Mouse (Mus musculus): ENCODE results near the gene Ppp2r3a. TPM values are rescaled to one million over a fixed set of nuclear protein-coding genes. Genes with fewer than 3 reads are reported as not detected.

Ppp2r3a gene
- polyA plus RNA-seq, 1 experiment: 35.4 TPM

GRCm38 (mm10) chr9:101097542-101097941 is 154.1 kb downstream of the Ppp2r3a start:
- no peak for TF ChIP-seq POLR2A (IDR thresholded peaks at IDR 0.05; ENCODE audit: borderline replicate concordance, extremely low read depth, insufficient read depth, insufficient read length, poor library complexity, severe bottlenecking)
- TF ChIP-seq CTCF (IDR thresholded peaks at IDR 0.05; ENCODE audit: borderline replicate concordance, extremely low read depth, insufficient read depth, insufficient read length): no peak
- no peak for DNase-seq (ENCODE audit: low read depth)

- TF ChIP-seq CTCF (IDR thresholded peaks at IDR 0.05; ENCODE audit: borderline replicate concordance, extremely low read depth, insufficient read depth, insufficient read length) (no peak), POLR2A (IDR thresholded peaks at IDR 0.05; ENCODE audit: borderline replicate concordance, extremely low read depth, insufficient read depth, insufficient read length, poor library complexity, severe bottlenecking) (no peak)
- no peak for DNase-seq (ENCODE audit: low read depth)
These were observed 155.1 kb downstream of the Ppp2r3a start for GRCm38 (mm10) chr9:101096461-101096860.

- no peak for TF ChIP-seq CTCF (IDR thresholded peaks at IDR 0.05; ENCODE audit: borderline replicate concordance, extremely low read depth, insufficient read depth, insufficient read length)
- no peak for TF ChIP-seq POLR2A (IDR thresholded peaks at IDR 0.05; ENCODE audit: borderline replicate concordance, extremely low read depth, insufficient read depth, insufficient read length, poor library complexity, severe bottlenecking)
- no peak for DNase-seq (ENCODE audit: low read depth)
These were observed 156.2 kb downstream of the Ppp2r3a start for GRCm38 (mm10) chr9:101095425-101095824.

- peak; percentile 47 for DNase-seq (ENCODE audit: low read depth)
These were observed 167.9 kb downstream of the Ppp2r3a start for GRCm38 (mm10) chr9:101083728-101084127.

GRCm38 (mm10) chr9:101080046-101080685 is 171.4 kb downstream of the Ppp2r3a start:
- DNase-seq (ENCODE audit: low read depth): no peak
- TF ChIP-seq POLR2A (IDR thresholded peaks at IDR 0.05; ENCODE audit: borderline replicate concordance, extremely low read depth, insufficient read depth, insufficient read length, poor library complexity, severe bottlenecking) (no peak), CTCF (IDR thresholded peaks at IDR 0.05; ENCODE audit: borderline replicate concordance, extremely low read depth, insufficient read depth, insufficient read length) (0 out of 2 replicates have a peak, but pooled peaks have one; percentile 6)

More at GRCm38 (mm10) chr9:101083728-101084127, 167.9 kb downstream of the Ppp2r3a start:
- TF ChIP-seq CTCF (IDR thresholded peaks at IDR 0.05; ENCODE audit: borderline replicate concordance, extremely low read depth, insufficient read depth, insufficient read length): no peak

- no peak for TF ChIP-seq CTCF (IDR thresholded peaks at IDR 0.05; ENCODE audit: borderline replicate concordance, extremely low read depth, insufficient read depth, insufficient read length)
- TF ChIP-seq POLR2A (IDR thresholded peaks at IDR 0.05; ENCODE audit: borderline replicate concordance, extremely low read depth, insufficient read depth, insufficient read length, poor library complexity, severe bottlenecking): no peak
- DNase-seq (ENCODE audit: low read depth): peak; percentile 45
These were observed 173.0 kb downstream of the Ppp2r3a start for GRCm38 (mm10) chr9:101078579-101078978.

GRCm38 (mm10) chr9:101077486-101077885 is 174.1 kb downstream of the Ppp2r3a start:
- TF ChIP-seq CTCF (IDR thresholded peaks at IDR 0.05; ENCODE audit: borderline replicate concordance, extremely low read depth, insufficient read depth, insufficient read length): no peak
- TF ChIP-seq POLR2A (IDR thresholded peaks at IDR 0.05; ENCODE audit: borderline replicate concordance, extremely low read depth, insufficient read depth, insufficient read length, poor library complexity, severe bottlenecking): no peak
- DNase-seq (ENCODE audit: low read depth): peak; percentile 19

- DNase-seq (ENCODE audit: low read depth): peak; percentile 66
- TF ChIP-seq CTCF (IDR thresholded peaks at IDR 0.05; ENCODE audit: borderline replicate concordance, extremely low read depth, insufficient read depth, insufficient read length) (no peak), POLR2A (IDR thresholded peaks at IDR 0.05; ENCODE audit: borderline replicate concordance, extremely low read depth, insufficient read depth, insufficient read length, poor library complexity, severe bottlenecking) (no peak)
These were observed 175.3 kb downstream of the Ppp2r3a start for GRCm38 (mm10) chr9:101076095-101076875.

- TF ChIP-seq CTCF (IDR thresholded peaks at IDR 0.05; ENCODE audit: borderline replicate concordance, extremely low read depth, insufficient read depth, insufficient read length): no peak
- TF ChIP-seq POLR2A (IDR thresholded peaks at IDR 0.05; ENCODE audit: borderline replicate concordance, extremely low read depth, insufficient read depth, insufficient read length, poor library complexity, severe bottlenecking): no peak
- DNase-seq (ENCODE audit: low read depth): no peak
These were observed 175.9 kb downstream of the Ppp2r3a start for GRCm38 (mm10) chr9:101075694-101076093.

- no peak for TF ChIP-seq CTCF (IDR thresholded peaks at IDR 0.05; ENCODE audit: borderline replicate concordance, extremely low read depth, insufficient read depth, insufficient read length)
- DNase-seq (ENCODE audit: low read depth): peak; percentile 55
These were observed 176.5 kb downstream of the Ppp2r3a start for GRCm38 (mm10) chr9:101075091-101075581.

- TF ChIP-seq CTCF (IDR thresholded peaks at IDR 0.05; ENCODE audit: borderline replicate concordance, extremely low read depth, insufficient read depth, insufficient read length) (no peak), POLR2A (IDR thresholded peaks at IDR 0.05; ENCODE audit: borderline replicate concordance, extremely low read depth, insufficient read depth, insufficient read length, poor library complexity, severe bottlenecking) (no peak; the same call in 1 of the 2 replicates)
- DNase-seq (ENCODE audit: low read depth): peak; percentile 88
These were observed 177.1 kb downstream of the Ppp2r3a start for GRCm38 (mm10) chr9:101074332-101075021.

Measured in brain, embryonic 14.5 days (tissue).